Mouse (Mus musculus) C2C12 (cell line): ENCODE data around the gene St8sia1.

Source experiments
- CTCF ChIP-seq: IDR thresholded peaks from one replicate; pipeline ENCODE4 v1.5.1; 2011; ENCODE audit not compliant: control insufficient read depth, insufficient read depth, insufficient read length
- MAX ChIP-seq: IDR thresholded peaks from one replicate; pipeline ENCODE4 v1.6.1; 2011; ENCODE audit warnings: mild to moderate bottlenecking, control low read depth

- no peak for TF ChIP-seq CTCF
- no peak for TF ChIP-seq MAX
Measured at GRCm38 (mm10) chr6:142792241-142792968, 171.8 kb downstream of the St8sia1 start.
